Mouse (Mus musculus) CH12.LX (cell line): ENCODE measurements around the gene Slc39a2. TPM values are rescaled to one million over a fixed set of nuclear protein-coding genes. Genes with fewer than 3 reads are reported as not detected.

Source experiments
- DNase-seq: peaks from one replicate; pipeline ENCODE4 v3.0.0-alpha.2; 2013; ENCODE audit errors: extremely low read depth
- H3K27ac ChIP-seq: 2 replicates; pipeline ENCODE4 v1.5.1; 2012; ENCODE audit warnings: low read depth, mild to moderate bottlenecking, control low read depth, moderate library complexity; ENCODE audit not compliant: insufficient read depth
- H3K27me3 ChIP-seq: replicated peaks from 2 replicates; pipeline ENCODE3; 2012; ENCODE audit warnings: inconsistent platforms
- H3K36me3 ChIP-seq, 2 experiments: replicated peaks in 1 of 2; 2 replicates each; pipeline versions ENCODE3 to v1.6.1; 2012; ENCODE audit warnings: inconsistent platforms in 1 of 2, low read length in 1 of 2, mild to moderate bottlenecking in 1 of 2, mixed read lengths in 1 of 2, moderate library complexity in 1 of 2; ENCODE audit not compliant: control insufficient read depth in 1 of 2, insufficient read depth in 1 of 2
- H3K4me1 ChIP-seq, 2 experiments: 2 replicates each; pipeline ENCODE4 v1.6.1; 2012; ENCODE audit warnings: inconsistent platforms in 1 of 2, moderate library complexity in 1 of 2; ENCODE audit not compliant: insufficient read depth in 2 of 2, control insufficient read depth in 1 of 2
- H3K4me2 ChIP-seq: 2 replicates; pipeline ENCODE4 v1.6.1; 2012; ENCODE audit warnings: low read depth, mild to moderate bottlenecking, control low read depth; ENCODE audit not compliant: poor library complexity, insufficient read depth, severe bottlenecking
- H3K4me3 ChIP-seq, 3 experiments: fragments of 150-350 bp in 1 of 3; sonication (generic) in 1 of 3; replicated peaks in 1 of 3; 2 replicates each; pipeline versions ENCODE3 to v1.5.1; 2011 to 2012; ENCODE audit warnings: low read depth in 2 of 3, low read length in 2 of 3, mild to moderate bottlenecking in 2 of 3, moderate library complexity in 2 of 3, control low read depth in 1 of 3, improper control_type of control experiment in 1 of 3, inconsistent platforms in 1 of 3, mixed read lengths in 1 of 3; ENCODE audit not compliant: poor library complexity in 1 of 3
- H3K79me2 ChIP-seq: replicated peaks from 2 replicates; pipeline ENCODE4 v1.6.1; 2012; ENCODE audit warnings: mild to moderate bottlenecking, moderate library complexity; ENCODE audit not compliant: control insufficient read depth, poor library complexity, insufficient read depth, severe bottlenecking; ENCODE audit errors: extremely low read depth
- H3K9ac ChIP-seq: 2 replicates; pipeline ENCODE4 v1.6.1; 2012; ENCODE audit warnings: low read depth, mild to moderate bottlenecking, control low read depth, moderate library complexity; ENCODE audit not compliant: insufficient read depth
- H3K9me3 ChIP-seq: replicated peaks from 2 replicates; pipeline ENCODE3; 2012; ENCODE audit warnings: low read length, inconsistent platforms, mixed read lengths
- BHLHE40 ChIP-seq: IDR thresholded peaks from 2 replicates; pipeline ENCODE4 v1.6.1; 2011; ENCODE audit warnings: mild to moderate bottlenecking, low read depth, low read length, improper control_type of control experiment
- E2F4 ChIP-seq: IDR thresholded peaks from 2 replicates; pipeline ENCODE4 v1.6.1; 2011; ENCODE audit warnings: low read depth, low read length, improper control_type of control experiment; ENCODE audit not compliant: insufficient replicate concordance
- GABPA ChIP-seq: IDR thresholded peaks from 2 replicates; pipeline ENCODE4 v1.6.1; 2012; ENCODE audit warnings: low read depth, low read length, improper control_type of control experiment, inconsistent platforms; ENCODE audit not compliant: insufficient replicate concordance
- IRF4 ChIP-seq: IDR thresholded peaks from 2 replicates; pipeline ENCODE4 v1.6.1; 2014; ENCODE audit warnings: low read depth, mild to moderate bottlenecking, inconsistent platforms, low read length, improper control_type of control experiment
- JUN ChIP-seq: IDR thresholded peaks from 2 replicates; pipeline ENCODE4 v1.6.1; 2011; ENCODE audit warnings: low read depth, mild to moderate bottlenecking, low read length, improper control_type of control experiment, moderate library complexity; ENCODE audit not compliant: insufficient read depth
- MAX ChIP-seq: IDR thresholded peaks from 2 replicates; pipeline ENCODE4 v1.6.1; 2011; ENCODE audit warnings: low read length, improper control_type of control experiment
- MEF2A ChIP-seq: IDR thresholded peaks from 2 replicates; pipeline ENCODE4 v1.6.1; 2014; ENCODE audit warnings: low read depth, mild to moderate bottlenecking, inconsistent platforms, low read length, improper control_type of control experiment, borderline replicate concordance
- MXI1 ChIP-seq: IDR thresholded peaks from 2 replicates; pipeline ENCODE4 v1.6.1; 2011; ENCODE audit warnings: mild to moderate bottlenecking, low read depth, low read length, improper control_type of control experiment
- MYC ChIP-seq: IDR thresholded peaks from 2 replicates; pipeline ENCODE4 v1.6.1; 2011; ENCODE audit warnings: low read depth, mild to moderate bottlenecking, improper control_type of control experiment, low read length
- TBP ChIP-seq: conservative IDR thresholded peaks from 2 replicates; pipeline ENCODE4 v1.6.1; 2011; ENCODE audit warnings: low read depth, low read length, improper control_type of control experiment
- ZKSCAN1 ChIP-seq: IDR thresholded peaks from 2 replicates; pipeline ENCODE4 v1.6.1; 2012; ENCODE audit warnings: low read depth, inconsistent platforms, low read length, improper control_type of control experiment, borderline replicate concordance
- ZMIZ1 ChIP-seq: IDR thresholded peaks from 2 replicates; pipeline ENCODE4 v1.6.1; 2012; ENCODE audit warnings: low read depth, mild to moderate bottlenecking, inconsistent platforms, low read length, improper control_type of control experiment
- ZNF384 ChIP-seq: IDR thresholded peaks from 2 replicates; pipeline ENCODE4 v1.6.1; 2012; ENCODE audit warnings: low read depth, low read length, improper control_type of control experiment, inconsistent platforms
- dilution Hi-C: fragments of 300-500 bp; cut with MboI; formaldehyde crosslinking; loops from 2 replicates; pipeline ENCODE4 v1.14.3; 2020; ENCODE audit warnings: low sequenced_read_pairs; ENCODE audit not compliant: extremely low pct_unique_long_range_greater_than_20kb, extremely low pct_ligation_motif_present
- in situ Hi-C: fragments of 300-500 bp; cut with MboI; formaldehyde crosslinking; loops from 3 replicates; pipeline ENCODE4 v1.14.3; 2019; ENCODE audit warnings: low sequenced_read_pairs, low pct_ligation_motif_present, low pct_unique_long_range_greater_than_20kb, mixed read lengths
- polyA plus RNA-seq: library from polyadenylated mRNA; unstranded; fragments of >175 nt; gene quantifications from 2 replicates; pipeline ENCODE4 v1.2.1, GENCODE M21; 2012; ENCODE audit warnings: low read depth; ENCODE audit not compliant: insufficient read length
- total RNA-seq, 2 experiments: library from RNA; depleted of rRNA; stranded (reverse); fragments of 300-350 nt in 1 of 2; fragments of >200 nt in 1 of 2; gene quantifications; 2 replicates each; pipeline ENCODE4 v1.2.3; 2012 to 2014

Gene Slc39a2
- total and polyA plus RNA-seq, 3 experiments, result 0.20 to 0.49 (median 0.42) TPM

DNA sequence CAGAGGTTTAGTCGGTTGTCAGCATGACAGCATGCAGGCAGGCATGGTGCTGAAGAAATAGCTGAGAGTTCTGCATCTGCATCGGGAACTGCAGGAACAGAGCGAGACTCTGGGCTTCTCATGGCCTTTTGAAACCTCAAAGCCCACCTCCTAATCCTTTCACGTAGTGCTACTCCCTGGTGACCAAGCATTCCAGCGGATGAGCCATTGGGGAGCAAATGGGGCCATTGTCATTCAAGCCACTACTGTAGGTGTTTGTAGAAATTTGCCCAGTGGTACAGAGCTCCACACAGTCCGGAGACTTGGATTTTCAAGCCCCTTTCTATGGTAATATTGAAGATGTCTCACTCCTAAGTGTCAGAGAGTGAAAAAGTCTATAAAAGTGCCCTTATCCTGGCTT lies 6.6 kb upstream of the Slc39a2 start:
- in situ Hi-C loops (no loop called here), dilution Hi-C loops (no loop called here)
- Histone ChIP-seq H3K27me3 (no peaks in the 10 kb centered on the region), H3K9ac (no peak overlapping the region), H3K79me2 (peaks cover 13% of the 10 kb centered on the region), H3K4me1 (peaks cover 0 to 19% of the 10 kb centered on the region in 2 experiments; a peak in 2 of 4 replicates), H3K4me2 (peak overlapping the region; percentile 76; the same call in 1 of the 2 replicates), H3K36me3 (peaks cover 34 to 48% of the 10 kb centered on the region in 2 experiments), H3K4me3 (peak overlapping the region in 1 of 3 experiments; percentile 71), H3K9me3 (no peaks in the 10 kb centered on the region), H3K27ac (no peak overlapping the region)
- no peak for TF ChIP-seq MEF2A
- no peak for TF ChIP-seq ZNF384
- TF ChIP-seq ZMIZ1, result no peak
- TF ChIP-seq ZKSCAN1, result no peak
- TF ChIP-seq MAX, result no peak
- no peak for DNase-seq

DNA sequence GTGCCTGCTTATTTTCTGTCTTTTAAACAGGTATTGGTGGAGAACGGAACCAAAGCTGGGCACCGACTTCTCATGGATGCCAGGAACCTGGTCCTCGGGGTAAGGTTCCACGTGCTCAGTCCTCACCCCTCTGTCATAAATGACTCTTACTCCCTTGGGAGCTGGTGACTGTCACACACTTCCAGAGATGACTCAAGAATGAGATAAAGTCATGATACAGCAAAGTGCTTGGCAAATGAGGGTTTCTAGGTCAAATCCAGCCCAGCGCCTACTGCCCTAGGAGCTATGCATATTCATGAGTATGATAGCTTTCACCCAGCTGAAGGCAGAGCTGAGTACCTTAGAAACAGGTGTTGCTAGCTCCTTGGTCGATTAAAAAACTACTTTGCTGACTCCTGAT lies 2.9 kb upstream of the Slc39a2 start:
- in situ Hi-C loops, result no loop called here
- dilution Hi-C loops, result no loop called here

DNA sequence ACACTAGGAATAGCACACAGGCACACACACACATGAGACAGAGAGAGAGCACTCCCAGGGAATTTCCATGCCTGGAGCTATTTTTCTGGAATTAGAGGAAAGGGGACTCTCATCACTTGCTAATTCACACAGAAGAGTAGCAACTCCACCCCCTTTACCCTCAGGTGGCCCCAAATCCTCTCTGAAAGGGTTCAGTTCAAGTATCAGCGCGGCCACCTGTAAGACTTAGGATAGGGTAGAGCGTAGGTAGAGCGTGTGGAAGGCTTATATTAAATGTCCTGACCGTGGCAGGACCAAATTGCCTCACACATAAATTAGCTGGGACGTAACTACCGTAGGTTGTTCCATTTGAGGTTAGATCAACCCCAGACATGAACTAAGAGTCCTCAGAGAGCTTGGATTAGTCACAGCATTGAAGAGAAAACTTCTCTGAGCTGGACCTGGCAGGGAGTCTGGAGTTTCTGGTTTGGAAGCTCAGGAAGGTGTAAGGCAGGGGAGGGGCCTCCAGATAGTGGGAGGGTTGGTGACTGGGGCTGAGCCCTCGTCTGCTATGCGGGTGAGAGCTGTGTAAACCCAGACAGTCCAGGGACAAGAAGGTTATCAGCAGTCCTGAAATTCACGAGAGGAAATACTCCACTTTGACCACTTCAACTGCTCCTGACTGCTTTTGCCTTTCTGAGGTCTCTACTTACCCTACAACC lies 555 bp downstream of the Slc39a2 start:
- no peak for DNase-seq
- Histone ChIP-seq H3K4me1 (peaks cover 0 to 5% of the 10 kb centered on the region in 2 experiments; a peak in 1 of 4 replicates), H3K9ac (no peak overlapping the region), H3K4me2 (no peak overlapping the region), H3K27me3 (no peaks in the 10 kb centered on the region), H3K27ac (no peak overlapping the region), H3K79me2 (no peaks in the 10 kb centered on the region), H3K4me3 (no peak overlapping the region), H3K9me3 (no peaks in the 10 kb centered on the region), H3K36me3 (peaks cover 41 to 79% of the 10 kb centered on the region in 2 experiments)
- dilution Hi-C loops (no loop called here), in situ Hi-C loops (no loop called here)
- TF ChIP-seq ZNF384 (peak; percentile 44; the same call in 1 of the 2 replicates), MXI1 (no peak)

More for the DNA sequence above, 2.9 kb upstream of the Slc39a2 start:
- TF ChIP-seq IRF4 (peak; percentile 48; the same call in 1 of the 2 replicates), GABPA (no peak), MYC (0 out of 2 replicates have a peak, but pooled peaks have one; percentile 25), MAX (peak; percentile 58; the same call in 1 of the 2 replicates), BHLHE40 (peak; percentile 60), JUN (peak; percentile 18; the same call in 1 of the 2 replicates), MXI1 (peak; percentile 27; the same call in 1 of the 2 replicates), E2F4 (no peak), TBP (no peak)
- H3K9ac ChIP-seq, result no peak overlapping the region
- H3K27ac ChIP-seq, result no peak overlapping the region
- DNase-seq, result peak; percentile 52
- peaks cover 13% of the 10 kb centered on the region for H3K79me2 ChIP-seq
- H3K27me3 ChIP-seq, result no peaks in the 10 kb centered on the region
- H3K4me3 ChIP-seq, result no peak overlapping the region
- H3K36me3 ChIP-seq, result peaks cover 48 to 81% of the 10 kb centered on the region in 2 experiments
- peaks cover 0 to 19% of the 10 kb centered on the region in 2 experiments; a peak in 2 of 4 replicates for H3K4me1 ChIP-seq
- no peak overlapping the region for H3K4me2 ChIP-seq
- H3K9me3 ChIP-seq, result no peaks in the 10 kb centered on the region
